Mouse (Mus musculus): ENCODE results near the gene Gpr137c. TPM values are rescaled to one million over a fixed set of nuclear protein-coding genes. Genes with fewer than 3 reads are reported as not detected.

The Gpr137c gene
- polyA plus RNA-seq, 1 experiment from 2014 or later = 6.7 TPM

GRCm38 (mm10) chr14:45239042-45239441 is 19.5 kb downstream of the Gpr137c start:
- ATAC-seq (ENCODE audit: insufficient number of reproducible peaks, insufficient read depth, low FRiP score, low read depth) = no peak
- H3K4me1 ChIP-seq (ENCODE audit: control insufficient read depth in 2 of 2, insufficient read depth in 2 of 2, low read length in 2 of 2) = no peaks in the 10 kb centered on the region
- no peak overlapping the region for H3K27ac ChIP-seq (replicated peaks in 1 of 2; ENCODE audit: control insufficient read depth in 1 of 2, insufficient read depth in 1 of 2, low read depth in 2 of 2, low read length in 2 of 2)
- WGBS = 85% methylated on average over 2 of the region's 2 CpGs
- no peak overlapping the region for H3K4me3 ChIP-seq (ENCODE audit: control insufficient read depth in 1 of 2, insufficient read depth in 1 of 2, low read depth in 1 of 2, low read length in 2 of 2)
- no peak overlapping the region for H3K9ac ChIP-seq (ENCODE audit: low read length)
- H3K4me2 ChIP-seq (ENCODE audit: low read length) = no peak overlapping the region
- no peaks in the 10 kb centered on the region for H3K36me3 ChIP-seq (ENCODE audit: control insufficient read depth, insufficient read depth, low read length)
- no peaks in the 10 kb centered on the region for H3K9me3 ChIP-seq (ENCODE audit: control insufficient read depth, low read length)
- H3K27me3 ChIP-seq (ENCODE audit: control insufficient read depth, insufficient read depth, low read length) = no peaks in the 10 kb centered on the region

DNA sequence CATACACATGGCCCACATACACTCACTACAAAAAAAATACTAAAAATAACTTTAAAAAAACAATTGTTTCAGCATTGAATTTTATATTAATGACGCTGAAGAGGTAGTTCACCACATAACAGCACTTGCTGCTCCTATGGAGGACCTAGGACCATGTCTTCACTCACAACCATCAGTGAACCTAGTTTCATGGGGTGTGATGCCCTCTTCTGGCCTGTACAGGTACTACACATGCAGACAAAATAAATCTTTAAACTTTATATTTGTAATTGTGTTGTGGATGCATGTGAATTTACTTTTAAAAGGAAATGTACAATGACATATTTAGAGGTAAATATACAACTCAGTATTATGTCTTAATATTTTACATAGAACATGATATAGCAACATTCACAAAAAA is 22.1 kb downstream of the Gpr137c start:
- Histone ChIP-seq H3K27ac (replicated peaks in 1 of 2; ENCODE audit: control insufficient read depth in 1 of 2, insufficient read depth in 1 of 2, low read depth in 2 of 2, low read length in 2 of 2) (no peak overlapping the region), H3K9me3 (ENCODE audit: control insufficient read depth, low read length) (no peaks in the 10 kb centered on the region), H3K4me1 (ENCODE audit: control insufficient read depth in 2 of 2, insufficient read depth in 2 of 2, low read length in 2 of 2) (no peaks in the 10 kb centered on the region), H3K9ac (ENCODE audit: low read length) (no peak overlapping the region), H3K27me3 (ENCODE audit: control insufficient read depth, insufficient read depth, low read length) (no peaks in the 10 kb centered on the region), H3K4me2 (ENCODE audit: low read length) (no peak overlapping the region), H3K4me3 (ENCODE audit: control insufficient read depth in 1 of 2, insufficient read depth in 1 of 2, low read depth in 1 of 2, low read length in 2 of 2) (no peak overlapping the region), H3K36me3 (ENCODE audit: control insufficient read depth, insufficient read depth, low read length) (no peaks in the 10 kb centered on the region)
- no peak for ATAC-seq (ENCODE audit: insufficient number of reproducible peaks, insufficient read depth, low FRiP score, low read depth)
- WGBS = 53% methylated on average over 1 of the region's 1 CpGs

DNA sequence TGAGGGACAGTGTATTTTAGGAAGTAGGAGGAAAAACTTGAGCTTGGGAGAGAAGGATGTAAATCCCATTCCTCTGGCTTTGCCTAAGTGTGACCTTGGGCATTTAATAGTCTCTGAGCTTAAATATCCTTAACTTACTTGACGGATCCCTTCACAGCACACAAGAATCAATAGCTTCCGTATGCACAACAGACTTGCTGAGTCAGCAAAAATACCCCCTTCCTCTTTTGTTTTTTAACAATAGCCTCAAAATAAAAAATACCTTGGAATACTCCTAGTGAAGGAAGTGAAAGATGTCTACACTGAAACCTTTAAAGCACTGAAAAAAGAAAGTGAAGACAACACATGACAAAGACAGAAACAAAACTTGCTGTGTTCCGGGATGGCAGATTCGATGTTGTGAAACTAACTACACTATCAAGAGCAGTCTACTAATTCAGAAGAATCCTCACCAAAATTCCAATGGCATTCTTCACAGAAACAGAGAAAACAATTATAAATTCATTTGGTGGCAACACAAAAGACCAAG is 32.1 kb downstream of the Gpr137c start:
- Histone ChIP-seq H3K9ac (ENCODE audit: low read length) (no peak overlapping the region), H3K36me3 (ENCODE audit: control insufficient read depth, insufficient read depth, low read length) (0 out of 2 replicates have a peak, but pooled peaks cover 6% of the 10 kb centered on the region), H3K4me3 (ENCODE audit: control insufficient read depth in 1 of 2, insufficient read depth in 1 of 2, low read depth in 1 of 2, low read length in 2 of 2) (no peak overlapping the region), H3K27me3 (ENCODE audit: control insufficient read depth, insufficient read depth, low read length) (no peaks in the 10 kb centered on the region), H3K4me1 (ENCODE audit: control insufficient read depth in 2 of 2, insufficient read depth in 2 of 2, low read length in 2 of 2) (no peaks in the 10 kb centered on the region), H3K4me2 (ENCODE audit: low read length) (no peak overlapping the region), H3K27ac (replicated peaks in 1 of 2; ENCODE audit: control insufficient read depth in 1 of 2, insufficient read depth in 1 of 2, low read depth in 2 of 2, low read length in 2 of 2) (no peak overlapping the region), H3K9me3 (ENCODE audit: control insufficient read depth, low read length) (no peaks in the 10 kb centered on the region)
- no peak for ATAC-seq (ENCODE audit: insufficient number of reproducible peaks, insufficient read depth, low FRiP score, low read depth)
- 87% methylated on average over 4 of the region's 4 CpGs for WGBS

- no peak for ATAC-seq (ENCODE audit: insufficient number of reproducible peaks, insufficient read depth, low FRiP score, low read depth)
- H3K9me3 ChIP-seq (ENCODE audit: control insufficient read depth, low read length) = peaks cover 3% of the 10 kb centered on the region; the same call in 1 of the 2 replicates
- H3K27ac ChIP-seq (replicated peaks in 1 of 2; ENCODE audit: control insufficient read depth in 1 of 2, insufficient read depth in 1 of 2, low read depth in 2 of 2, low read length in 2 of 2) = no peak overlapping the region
- no peak overlapping the region for H3K4me3 ChIP-seq (ENCODE audit: control insufficient read depth in 1 of 2, insufficient read depth in 1 of 2, low read depth in 1 of 2, low read length in 2 of 2)
- H3K4me1 ChIP-seq (ENCODE audit: control insufficient read depth in 2 of 2, insufficient read depth in 2 of 2, low read length in 2 of 2) = no peaks in the 10 kb centered on the region
- H3K27me3 ChIP-seq (ENCODE audit: control insufficient read depth, insufficient read depth, low read length) = no peaks in the 10 kb centered on the region
- H3K36me3 ChIP-seq (ENCODE audit: control insufficient read depth, insufficient read depth, low read length) = peaks cover 6% of the 10 kb centered on the region; the same call in 1 of the 2 replicates
- H3K4me2 ChIP-seq (ENCODE audit: low read length) = no peak overlapping the region
- no peak overlapping the region for H3K9ac ChIP-seq (ENCODE audit: low read length)
- WGBS = 83% methylated on average over 3 of the region's 3 CpGs
Measured at GRCm38 (mm10) chr14:45263831-45264592, 44.5 kb downstream of the Gpr137c start.

- 86% methylated on average over 6 of the region's 6 CpGs for WGBS
Measured at GRCm38 (mm10) chr14:45275816-45276215, 56.3 kb downstream of the Gpr137c start.

DNA sequence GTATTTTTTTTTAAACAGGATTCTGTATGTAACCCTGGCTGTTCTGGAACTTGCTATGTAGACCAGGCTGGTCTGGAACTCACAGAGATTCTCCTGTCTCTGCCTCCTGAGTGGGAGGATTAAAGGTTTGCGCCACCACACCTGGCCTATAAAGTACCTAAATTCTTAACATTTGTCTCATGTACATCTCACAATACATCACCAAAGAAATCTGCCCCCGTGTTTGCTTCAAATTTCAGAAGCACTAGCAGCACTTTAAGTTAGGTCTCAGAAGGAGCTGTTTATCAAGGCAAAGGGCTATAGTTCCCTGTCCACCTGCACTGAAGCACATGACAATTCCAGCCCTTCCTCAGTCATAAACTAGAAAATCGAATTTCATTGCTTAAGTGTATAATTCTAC is 62.5 kb downstream of the Gpr137c start:
- H3K27me3 ChIP-seq (ENCODE audit: control insufficient read depth, insufficient read depth, low read length) = no peaks in the 10 kb centered on the region
- 86% methylated on average over 3 of the region's 3 CpGs for WGBS
- H3K9ac ChIP-seq (ENCODE audit: low read length) = no peak overlapping the region
- no peaks in the 10 kb centered on the region for H3K4me1 ChIP-seq (ENCODE audit: control insufficient read depth in 2 of 2, insufficient read depth in 2 of 2, low read length in 2 of 2)
- H3K4me2 ChIP-seq (ENCODE audit: low read length) = no peak overlapping the region
- H3K4me3 ChIP-seq (ENCODE audit: control insufficient read depth in 1 of 2, insufficient read depth in 1 of 2, low read depth in 1 of 2, low read length in 2 of 2) = no peak overlapping the region
- no peaks in the 10 kb centered on the region for H3K9me3 ChIP-seq (ENCODE audit: control insufficient read depth, low read length)
- H3K27ac ChIP-seq (replicated peaks in 1 of 2; ENCODE audit: control insufficient read depth in 1 of 2, insufficient read depth in 1 of 2, low read depth in 2 of 2, low read length in 2 of 2) = no peak overlapping the region
- no peak for ATAC-seq (ENCODE audit: insufficient number of reproducible peaks, insufficient read depth, low FRiP score, low read depth)
- peaks cover 41% of the 10 kb centered on the region for H3K36me3 ChIP-seq (ENCODE audit: control insufficient read depth, insufficient read depth, low read length)

More at GRCm38 (mm10) chr14:45275816-45276215, 56.3 kb downstream of the Gpr137c start:
- Histone ChIP-seq H3K27ac (replicated peaks in 1 of 2; ENCODE audit: control insufficient read depth in 1 of 2, insufficient read depth in 1 of 2, low read depth in 2 of 2, low read length in 2 of 2) (no peak overlapping the region), H3K9me3 (ENCODE audit: control insufficient read depth, low read length) (no peaks in the 10 kb centered on the region), H3K9ac (ENCODE audit: low read length) (no peak overlapping the region), H3K4me1 (ENCODE audit: control insufficient read depth in 2 of 2, insufficient read depth in 2 of 2, low read length in 2 of 2) (no peaks in the 10 kb centered on the region), H3K4me3 (ENCODE audit: control insufficient read depth in 1 of 2, insufficient read depth in 1 of 2, low read depth in 1 of 2, low read length in 2 of 2) (no peak overlapping the region), H3K36me3 (ENCODE audit: control insufficient read depth, insufficient read depth, low read length) (peaks cover 16% of the 10 kb centered on the region; the same call in 1 of the 2 replicates), H3K27me3 (ENCODE audit: control insufficient read depth, insufficient read depth, low read length) (no peaks in the 10 kb centered on the region), H3K4me2 (ENCODE audit: low read length) (no peak overlapping the region)
- ATAC-seq (ENCODE audit: insufficient number of reproducible peaks, insufficient read depth, low FRiP score, low read depth) = no peak

GRCm38 (mm10) chr14:45291608-45292007 is 72.1 kb downstream of the Gpr137c start:
- 82% methylated on average over 4 of the region's 4 CpGs for WGBS
- H3K27me3 ChIP-seq (ENCODE audit: control insufficient read depth, insufficient read depth, low read length) = no peaks in the 10 kb centered on the region
- H3K4me3 ChIP-seq (ENCODE audit: control insufficient read depth in 1 of 2, insufficient read depth in 1 of 2, low read depth in 1 of 2, low read length in 2 of 2) = no peak overlapping the region
- H3K4me2 ChIP-seq (ENCODE audit: low read length) = no peak overlapping the region
- no peak overlapping the region for H3K27ac ChIP-seq (replicated peaks in 1 of 2; ENCODE audit: control insufficient read depth in 1 of 2, insufficient read depth in 1 of 2, low read depth in 2 of 2, low read length in 2 of 2)
- H3K36me3 ChIP-seq (ENCODE audit: control insufficient read depth, insufficient read depth, low read length) = peaks cover 60% of the 10 kb centered on the region
- no peaks in the 10 kb centered on the region for H3K9me3 ChIP-seq (ENCODE audit: control insufficient read depth, low read length)
- ATAC-seq (ENCODE audit: insufficient number of reproducible peaks, insufficient read depth, low FRiP score, low read depth) = no peak
- no peak overlapping the region for H3K9ac ChIP-seq (ENCODE audit: low read length)
- no peaks in the 10 kb centered on the region for H3K4me1 ChIP-seq (ENCODE audit: control insufficient read depth in 2 of 2, insufficient read depth in 2 of 2, low read length in 2 of 2)

Measured in heart, embryonic 14.5 days (tissue).